Mouse (Mus musculus) E14TG2a.4 (cell line): Measurements from ENCODE around the gene Cmip.

Experiments
- CTCF ChIP-seq: conservative IDR thresholded peaks from 2 replicates; pipeline ENCODE4 v1.5.1; 2014; ENCODE audit warnings: low read length
- NANOG ChIP-seq: IDR thresholded peaks from 2 replicates; pipeline ENCODE4 v1.6.1; 2014; ENCODE audit warnings: borderline replicate concordance, low read length, mixed read lengths

DNA sequence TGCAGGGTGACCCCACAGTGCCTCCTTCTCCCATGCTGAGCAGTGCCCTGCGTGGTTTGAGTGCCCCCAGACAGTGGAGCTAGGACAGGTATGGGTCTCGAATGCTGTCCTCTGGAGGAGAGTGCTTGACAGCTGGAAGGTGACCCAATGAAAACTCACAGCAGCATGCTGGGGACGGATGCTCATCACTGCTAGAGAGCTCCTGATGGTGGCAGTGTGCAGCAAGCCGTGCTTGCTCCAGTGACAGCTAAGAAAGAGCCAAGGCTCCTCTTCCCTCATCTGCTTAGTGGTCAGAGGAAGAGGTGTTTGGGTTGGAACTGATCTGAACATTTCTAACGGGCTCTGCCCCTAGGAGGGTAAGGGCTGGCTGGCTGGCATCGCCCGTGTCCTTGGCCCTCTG lies 109.6 kb downstream of the Cmip start:
- no peak for TF ChIP-seq CTCF
- TF ChIP-seq NANOG = no peak
